Mouse (Mus musculus): ENCODE data around the gene Ampd1. TPM values are rescaled to one million over a fixed set of nuclear protein-coding genes. Genes with fewer than 3 reads are reported as not detected.

Gene Ampd1
- total and polyA plus RNA-seq, 3 experiments = 0.08 to 0.18 TPM; not detected in 1

GRCm38 (mm10) chr3:103123636-103124035 lies 49.8 kb downstream of the Ampd1 start:
- Histone ChIP-seq H3K79me2 (ENCODE audit: control insufficient read depth, insufficient read depth, low read length, poor library complexity) (no peaks in the 10 kb centered on the region), H3K4me1 (ENCODE audit: control insufficient read depth in 1 of 2, insufficient read depth in 2 of 2, low read length in 2 of 2) (peaks cover 0 to 4% of the 10 kb centered on the region in 2 experiments; a peak in 1 of 4 replicates), H3K36me3 (ENCODE audit: control insufficient read depth in 1 of 2, insufficient read depth in 2 of 2, low read length in 2 of 2) (no peaks in the 10 kb centered on the region; a peak in 2 of 4 replicates), H3K9ac (ENCODE audit: control insufficient read depth, low read depth, low read length, poor library complexity, severe bottlenecking) (no peak overlapping the region), H3K9me3 (replicated peaks; ENCODE audit: insufficient read depth, low read length) (no peaks in the 10 kb centered on the region), H3K4me3 (ENCODE audit: control insufficient read depth in 1 of 2, insufficient read depth in 1 of 2, low read depth in 2 of 2, low read length in 2 of 2) (no peak overlapping the region), H3K27ac (ENCODE audit: control insufficient read depth, low read depth, low read length) (no peak overlapping the region), H3K27me3 (ENCODE audit: control insufficient read depth in 1 of 2, insufficient read depth in 2 of 2, low read length in 2 of 2) (no peaks in the 10 kb centered on the region)
- TF ChIP-seq NELFE (IDR thresholded peaks at IDR 0.05; ENCODE audit: low read depth, low read length) = no peak
- TF ChIP-seq TCF12 (IDR thresholded peaks at IDR 0.05; ENCODE audit: low read depth, low read length) = no peak
- TF ChIP-seq KAT2A (conservative IDR thresholded peaks at IDR 0.05; ENCODE audit: low read depth, low read length) = no peak
- no peak for TF ChIP-seq SMC3 (IDR thresholded peaks at IDR 0.05; ENCODE audit: low read depth, low read length)
- TF ChIP-seq EP300 (IDR thresholded peaks at IDR 0.05; ENCODE audit: low read depth in 1 of 2, low read length in 2 of 2) = no peak
- no peak for TF ChIP-seq ZC3H11A (IDR thresholded peaks at IDR 0.05; ENCODE audit: low read depth, low read length)
- no peak for TF ChIP-seq USF2 (IDR thresholded peaks at IDR 0.05; ENCODE audit: borderline replicate concordance in 1 of 2, insufficient read depth in 1 of 2, low read depth in 1 of 2, low read length in 2 of 2)
- TF ChIP-seq CHD2 (IDR thresholded peaks at IDR 0.05; ENCODE audit: low read length) = no peak
- DNase-seq (ENCODE audit: low read depth, low spot score) = no peak

DNA sequence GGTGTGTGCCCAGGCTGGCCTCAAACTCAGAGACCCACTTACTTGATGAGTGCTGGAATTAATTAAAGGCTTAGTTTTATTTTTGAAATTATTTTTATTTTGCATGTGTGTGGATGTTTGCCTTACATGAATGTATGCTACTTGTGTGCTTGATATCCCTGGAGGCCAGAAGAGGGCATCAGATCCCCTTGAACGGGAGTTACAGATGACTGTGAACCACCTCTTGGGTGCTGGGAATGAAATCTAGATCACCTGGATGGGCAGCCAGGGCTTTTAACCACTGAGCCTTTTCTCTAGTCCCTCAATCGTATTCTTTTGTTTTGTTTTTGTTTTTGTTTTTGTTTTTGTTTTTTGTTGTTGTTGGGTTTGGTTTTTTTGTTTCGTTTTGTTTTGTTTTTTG lies 52.3 kb downstream of the Ampd1 start:
- Histone ChIP-seq H3K36me3 (ENCODE audit: control insufficient read depth in 1 of 2, insufficient read depth in 2 of 2, low read length in 2 of 2) (peaks cover 0 to 17% of the 10 kb centered on the region in 2 experiments; a peak in 2 of 4 replicates), H3K27me3 (ENCODE audit: control insufficient read depth in 1 of 2, insufficient read depth in 2 of 2, low read length in 2 of 2) (no peaks in the 10 kb centered on the region), H3K4me1 (ENCODE audit: control insufficient read depth in 1 of 2, insufficient read depth in 2 of 2, low read length in 2 of 2) (peaks cover 9 to 19% of the 10 kb centered on the region in 2 experiments), H3K27ac (ENCODE audit: control insufficient read depth, low read depth, low read length) (no peak overlapping the region), H3K4me3 (ENCODE audit: control insufficient read depth in 1 of 2, insufficient read depth in 1 of 2, low read depth in 2 of 2, low read length in 2 of 2) (no peak overlapping the region), H3K9me3 (replicated peaks; ENCODE audit: insufficient read depth, low read length) (no peaks in the 10 kb centered on the region), H3K9ac (ENCODE audit: control insufficient read depth, low read depth, low read length, poor library complexity, severe bottlenecking) (no peak overlapping the region), H3K79me2 (ENCODE audit: control insufficient read depth, insufficient read depth, low read length, poor library complexity) (no peaks in the 10 kb centered on the region)
- DNase-seq (ENCODE audit: low read depth, low spot score) = peak; percentile 21
- peak; percentile 26; the same call in 1 of the 2 replicates for TF ChIP-seq SMC3 (IDR thresholded peaks at IDR 0.05; ENCODE audit: low read depth, low read length)
- TF ChIP-seq NRF1 (IDR thresholded peaks at IDR 0.05; ENCODE audit: insufficient read depth, low read depth, low read length, poor library complexity, severe bottlenecking) = no peak
- peak in 2 of 3 experiments; percentile 17 to 33; a peak in 2 of 6 replicates for TF ChIP-seq CTCF (IDR thresholded peaks at IDR 0.05 in 2 of 3, conservative IDR thresholded peaks at IDR 0.05 in 1 of 3; ENCODE audit: control insufficient read depth in 1 of 3, insufficient read depth in 1 of 3, low read depth in 2 of 3, low read length in 3 of 3, poor library complexity in 1 of 3, severe bottlenecking in 1 of 3)
- peak; percentile 22 for TF ChIP-seq RAD21 (IDR thresholded peaks at IDR 0.05; ENCODE audit: low read depth, low read length)

DNA sequence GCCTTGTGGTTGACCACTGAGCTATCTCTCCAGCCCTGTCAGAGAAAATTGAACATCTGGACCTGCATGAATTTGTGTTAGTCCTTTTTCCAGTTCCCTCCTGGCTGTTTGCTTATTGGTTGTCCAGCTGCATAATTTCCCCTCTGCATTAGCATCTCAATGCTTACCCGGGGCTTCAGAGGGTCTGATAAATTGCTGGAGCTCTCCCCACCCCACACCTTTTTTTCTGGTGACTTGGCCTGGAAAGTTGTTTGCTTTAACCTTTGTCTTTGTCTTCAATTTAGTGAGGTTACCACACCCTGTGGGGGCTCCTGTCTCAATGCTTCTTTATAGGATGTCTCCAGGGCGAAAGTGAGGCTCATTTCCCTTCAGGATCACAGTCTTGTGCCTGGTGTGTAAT lies 53.4 kb downstream of the Ampd1 start:
- no peaks in the 10 kb centered on the region for H3K27me3 ChIP-seq (ENCODE audit: control insufficient read depth in 1 of 2, insufficient read depth in 2 of 2, low read length in 2 of 2)
- TF ChIP-seq USF1 (IDR thresholded peaks at IDR 0.05; ENCODE audit: low read depth, low read length) (no peak), GATA1 (IDR thresholded peaks at IDR 0.05; ENCODE audit: low read depth, low read length) (no peak), ZNF384 (IDR thresholded peaks at IDR 0.05; ENCODE audit: low read depth, low read length) (no peak), NRF1 (IDR thresholded peaks at IDR 0.05; ENCODE audit: insufficient read depth, low read depth, low read length, poor library complexity, severe bottlenecking) (no peak), HCFC1 (IDR thresholded peaks at IDR 0.05; ENCODE audit: low read depth, low read length) (no peak), ETS1 (IDR thresholded peaks at IDR 0.05; ENCODE audit: low read depth, low read length) (no peak), POLR2A (IDR thresholded peaks at IDR 0.05; ENCODE audit: control insufficient read depth in 1 of 2, insufficient read depth in 1 of 2, low read depth in 1 of 2, low read length in 2 of 2, poor library complexity in 1 of 2) (no peak), CHD2 (IDR thresholded peaks at IDR 0.05; ENCODE audit: low read length) (no peak), ZKSCAN1 (IDR thresholded peaks at IDR 0.05; ENCODE audit: low read depth, low read length) (no peak), KAT2A (conservative IDR thresholded peaks at IDR 0.05; ENCODE audit: low read depth, low read length) (no peak), MAFK (IDR thresholded peaks at IDR 0.05; ENCODE audit: borderline replicate concordance, low read depth, low read length) (no peak), BHLHE40 (IDR thresholded peaks at IDR 0.05; ENCODE audit: borderline replicate concordance, low read depth, low read length) (no peak), MAX (IDR thresholded peaks at IDR 0.05; ENCODE audit: low read length) (no peak), JUND (IDR thresholded peaks at IDR 0.05; ENCODE audit: low read depth, low read length) (no peak)
- no peak overlapping the region for H3K9ac ChIP-seq (ENCODE audit: control insufficient read depth, low read depth, low read length, poor library complexity, severe bottlenecking)
- H3K4me3 ChIP-seq (ENCODE audit: control insufficient read depth in 1 of 2, insufficient read depth in 1 of 2, low read depth in 2 of 2, low read length in 2 of 2) = no peak overlapping the region
- no peaks in the 10 kb centered on the region for H3K79me2 ChIP-seq (ENCODE audit: control insufficient read depth, insufficient read depth, low read length, poor library complexity)
- no peak for DNase-seq (ENCODE audit: low read depth, low spot score)
- peaks cover 0 to 17% of the 10 kb centered on the region in 2 experiments; a peak in 3 of 4 replicates for H3K36me3 ChIP-seq (ENCODE audit: control insufficient read depth in 1 of 2, insufficient read depth in 2 of 2, low read length in 2 of 2)
- H3K4me1 ChIP-seq (ENCODE audit: control insufficient read depth in 1 of 2, insufficient read depth in 2 of 2, low read length in 2 of 2) = peaks cover 9 to 19% of the 10 kb centered on the region in 2 experiments
- no peaks in the 10 kb centered on the region for H3K9me3 ChIP-seq (replicated peaks; ENCODE audit: insufficient read depth, low read length)
- H3K27ac ChIP-seq (ENCODE audit: control insufficient read depth, low read depth, low read length) = no peak overlapping the region
